Mouse (Mus musculus): ENCODE results near the gene Gstm6. TPM values are rescaled to one million over a fixed set of nuclear protein-coding genes. Genes with fewer than 3 reads are reported as not detected.
A peak's percentile ranks its signal among the peaks of the same experiment; 100 is the strongest.
"Not testable (repeated sequence)": the region's sequence is repeated elsewhere in the genome, so short reads cannot be mapped to it uniquely, and the experiment has no call there.

Gstm6 gene
- polyA plus RNA-seq, 1 experiment: 1.8 TPM

DNA sequence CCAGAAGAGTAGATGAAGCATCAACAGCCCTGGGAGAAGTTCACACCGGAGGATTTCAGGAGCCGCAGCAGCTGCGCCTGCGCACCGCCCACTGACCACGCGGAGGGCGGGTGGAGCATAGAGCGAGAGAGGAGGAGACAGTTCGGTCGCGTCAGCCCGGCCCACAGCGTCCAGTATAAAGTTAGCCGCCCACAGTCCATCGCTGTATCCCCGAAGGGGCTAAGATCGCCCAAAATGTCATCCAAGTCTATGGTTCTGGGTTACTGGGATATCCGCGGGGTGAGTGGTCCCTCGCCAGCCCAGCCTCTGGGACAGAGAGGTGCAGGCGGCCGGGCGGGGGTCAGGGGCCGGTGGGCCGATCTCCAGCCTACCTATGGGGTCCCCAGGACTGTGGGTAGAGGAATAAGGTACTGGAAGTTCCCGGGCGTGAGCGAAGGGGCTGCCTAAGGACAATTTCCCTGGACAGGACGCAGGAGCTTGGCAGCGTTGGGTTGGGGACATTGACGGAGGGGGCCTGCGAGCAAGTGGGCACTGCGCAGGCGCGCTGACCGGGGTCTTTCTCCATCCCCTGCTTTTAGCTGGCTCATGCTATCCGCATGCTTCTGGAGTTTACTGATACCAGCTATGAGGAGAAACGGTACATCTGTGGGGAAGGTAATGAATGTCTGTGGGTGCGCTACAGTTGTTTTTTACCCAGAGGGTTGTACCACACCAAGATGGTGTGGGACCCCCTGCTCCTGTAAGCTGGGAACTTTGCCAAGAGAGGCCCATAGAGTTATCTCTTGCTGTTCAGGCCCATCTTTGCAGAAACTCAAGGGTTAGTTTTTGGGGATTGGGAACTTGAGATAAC is 47.6 kb downstream of the Gstm6 start, which contains the start of gene Gstm5:
Gene Gstm5 (plus strand): TSS at position 102 of the 850 bp plus-strand sequence.
- Histone ChIP-seq H3K4me1 (ENCODE audit: control insufficient read depth, insufficient read depth, low read length) (no peaks in the 10 kb centered on the region), H3K4me3 (replicated peaks; ENCODE audit: control insufficient read depth, low read depth, low read length) (peak within 1 kb of the TSS; percentile 60), H3K27ac (ENCODE audit: control insufficient read depth, insufficient read depth, low read depth, low read length, poor library complexity) (peak within 1 kb of the TSS; percentile 46)
- 8% methylated on average over 40 of the region's 40 CpGs for WGBS
- TF ChIP-seq POLR2A (IDR thresholded peaks at IDR 0.05; ENCODE audit: borderline replicate concordance, control insufficient read depth, low read depth, low read length) (peak; percentile 51; the same call in 1 of the 2 replicates), CTCF (IDR thresholded peaks at IDR 0.05; ENCODE audit: control insufficient read depth, insufficient read depth, low read length) (no peak)

GRCm38 (mm10) chr3:107895194-107895719 is 48.3 kb downstream of the Gstm6 start:
- TF ChIP-seq CTCF (IDR thresholded peaks at IDR 0.05; ENCODE audit: control insufficient read depth, insufficient read depth, low read length) (no peak), POLR2A (IDR thresholded peaks at IDR 0.05; ENCODE audit: borderline replicate concordance, control insufficient read depth, low read depth, low read length) (no peak)
- Histone ChIP-seq H3K27ac (ENCODE audit: control insufficient read depth, insufficient read depth, low read depth, low read length, poor library complexity) (no peak overlapping the region), H3K4me3 (replicated peaks; ENCODE audit: control insufficient read depth, low read depth, low read length) (peak overlapping the region; percentile 60), H3K4me1 (ENCODE audit: control insufficient read depth, insufficient read depth, low read length) (no peaks in the 10 kb centered on the region)
- 8% methylated on average over 6 of the region's 6 CpGs for WGBS

DNA sequence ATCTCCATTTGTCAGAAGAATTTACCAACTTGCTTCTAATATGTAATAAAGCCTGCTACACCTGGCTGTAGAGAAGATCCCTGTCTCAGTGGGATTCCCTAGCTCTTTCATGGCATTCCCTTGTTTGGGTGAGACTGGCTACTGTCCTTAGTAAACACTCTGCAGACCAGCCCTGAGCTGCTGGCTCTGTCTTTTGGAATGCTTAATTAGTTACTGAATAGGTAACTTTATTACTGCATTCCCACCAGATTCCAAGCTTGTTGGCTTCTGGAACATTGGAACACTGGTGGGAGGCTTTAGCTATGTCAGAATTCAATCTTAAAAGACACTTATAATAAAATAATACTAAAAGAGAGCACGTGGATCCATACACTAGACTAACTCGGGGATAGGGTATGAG is 54.3 kb downstream of the Gstm6 start:
- H3K4me3 ChIP-seq (replicated peaks; ENCODE audit: control insufficient read depth, low read depth, low read length); H3K27ac ChIP-seq (ENCODE audit: control insufficient read depth, insufficient read depth, low read depth, low read length, poor library complexity); H3K4me1 ChIP-seq (ENCODE audit: control insufficient read depth, insufficient read depth, low read length): not testable (repeated sequence)
- WGBS: 83% methylated on average over 2 of the region's 2 CpGs

Other genes starting within 250 kb of the Gstm6 start
- gene Ahcyl1, start 247.2 kb downstream of the Gstm6 start, polyA plus RNA-seq (2011; ENCODE audit: insufficient read depth, insufficient read length, low replicate concordance, missing spikeins): 27.3 and 38.4 TPM in 2 replicates
- gene Csf1, start 183.3 kb downstream of the Gstm6 start, polyA plus RNA-seq (2011; ENCODE audit: insufficient read depth, insufficient read length, low replicate concordance, missing spikeins): 7.9 and 21.8 TPM in 2 replicates
- gene Eps8l3, start 66.5 kb downstream of the Gstm6 start, polyA plus RNA-seq (2011; ENCODE audit: insufficient read depth, insufficient read length, low replicate concordance, missing spikeins): not detected in 2 replicates
- gene Gstm5, start 47.9 kb downstream of the Gstm6 start, polyA plus RNA-seq (2011; ENCODE audit: insufficient read depth, insufficient read length, low replicate concordance, missing spikeins): 40.9 and 62.6 TPM in 2 replicates
- gene Gstm7, start 11.9 kb downstream of the Gstm6 start, polyA plus RNA-seq (2011; ENCODE audit: insufficient read depth, insufficient read length, low replicate concordance, missing spikeins): not detected in 2 replicates
- not detected in 2 replicates for gene Gstm3, start 25.5 kb upstream of the Gstm6 start, polyA plus RNA-seq (2011; ENCODE audit: insufficient read depth, insufficient read length, low replicate concordance, missing spikeins)
- 8.7 and 10.5 TPM in 2 replicates for gene Gstm2, start 42.7 kb upstream of the Gstm6 start, polyA plus RNA-seq (2011; ENCODE audit: insufficient read depth, insufficient read length, low replicate concordance, missing spikeins)
- gene Gstm1, start 74.2 kb upstream of the Gstm6 start, polyA plus RNA-seq (2011; ENCODE audit: insufficient read depth, insufficient read length, low replicate concordance, missing spikeins): 63.6 and 69.5 TPM in 2 replicates
- gene Gstm4, start 101.1 kb upstream of the Gstm6 start, polyA plus RNA-seq (2011; ENCODE audit: insufficient read depth, insufficient read length, low replicate concordance, missing spikeins): 4.8 and 8.3 TPM in 2 replicates
- gene Ampd2, start 142.9 kb upstream of the Gstm6 start, polyA plus RNA-seq (2011; ENCODE audit: insufficient read depth, insufficient read length, low replicate concordance, missing spikeins): 15.3 and 47.2 TPM in 2 replicates
- 1.0 TPM in 1 of 2 replicates, not detected in the other for gene Gnat2, start 149.0 kb upstream of the Gstm6 start, polyA plus RNA-seq (2011; ENCODE audit: insufficient read depth, insufficient read length, low replicate concordance, missing spikeins)
- gene Gnai3, start 202.4 kb upstream of the Gstm6 start, polyA plus RNA-seq (2011; ENCODE audit: insufficient read depth, insufficient read length, low replicate concordance, missing spikeins): 11.7 and 27.5 TPM in 2 replicates
- gene Gpr61, start 211.1 kb upstream of the Gstm6 start, polyA plus RNA-seq (2011; ENCODE audit: insufficient read depth, insufficient read length, low replicate concordance, missing spikeins): not detected in 2 replicates
- gene Amigo1, start 242.6 kb upstream of the Gstm6 start, polyA plus RNA-seq (2011; ENCODE audit: insufficient read depth, insufficient read length, low replicate concordance, missing spikeins): 0.75 and 1.9 TPM in 2 replicates